Mouse (Mus musculus) liver, embryonic 15.5 days (tissue): ENCODE results near the gene Abce1. TPM values are rescaled to one million over a fixed set of nuclear protein-coding genes. Genes with fewer than 3 reads are reported as not detected.
"Not testable (repeated sequence)": the region's sequence is repeated elsewhere in the genome, so short reads cannot be mapped to it uniquely, and the experiment has no call there.

Experiments
- ATAC-seq: fragments of 200-750 bp; cut with Nextera tagmentation; 2 replicates; pipeline ENCODE4 v1.8.0; 2017; ENCODE audit warnings: moderate number of reproducible peaks, mild to moderate bottlenecking, moderate library complexity; ENCODE audit not compliant: insufficient read depth
- H3K27ac ChIP-seq: fragments of 300-500 bp; sonication (generic); replicated peaks from 2 replicates; pipeline ENCODE4 v1.5.1; 2015; ENCODE audit warnings: mild to moderate bottlenecking, inconsistent platforms
- H3K27me3 ChIP-seq: fragments of 300-500 bp; sonication (generic); 2 replicates; pipeline ENCODE4 v1.6.1; 2015; ENCODE audit warnings: mild to moderate bottlenecking, inconsistent platforms
- H3K36me3 ChIP-seq: fragments of 300-500 bp; sonication (generic); replicated peaks from 2 replicates; pipeline ENCODE4 v1.6.1; 2015; ENCODE audit warnings: moderate library complexity, mild to moderate bottlenecking, inconsistent platforms
- H3K4me1 ChIP-seq: fragments of 300-500 bp; sonication (generic); replicated peaks from 2 replicates; pipeline ENCODE4 v1.6.1; 2015; ENCODE audit warnings: inconsistent platforms
- H3K4me2 ChIP-seq: fragments of 300-500 bp; sonication (generic); 2 replicates; pipeline ENCODE4 v1.6.1; 2015; ENCODE audit warnings: moderate library complexity, mild to moderate bottlenecking, inconsistent platforms
- H3K4me3 ChIP-seq: fragments of 300-500 bp; sonication (generic); replicated peaks from 2 replicates; pipeline ENCODE4 v1.5.1; 2015; ENCODE audit warnings: mild to moderate bottlenecking, inconsistent platforms
- H3K9ac ChIP-seq: fragments of 300-500 bp; sonication (generic); 2 replicates; pipeline ENCODE4 v1.6.1; 2015; ENCODE audit warnings: moderate library complexity, mild to moderate bottlenecking, inconsistent platforms
- H3K9me3 ChIP-seq: fragments of 300-500 bp; sonication (generic); replicated peaks from 2 replicates; pipeline ENCODE4 v1.6.1; 2016; ENCODE audit warnings: inconsistent platforms
- WGBS: fragments of 180-500 bp; shearing (Covaris S2); methylation state at CpG from one replicate; pipeline ENCODE4 v1.1.7; 2015; ENCODE audit warnings: mixed read lengths; ENCODE audit not compliant: insufficient replicate concordance; 5-methylcytosine and 5-hydroxymethylcytosine counted together
- polyA plus RNA-seq: library from polyadenylated mRNA; unstranded; fragments of >200 nt; fragmentation: Nextera tagmentation; extraction: Ambion mirVana; gene quantifications from 2 replicates; pipeline ENCODE4 v1.2.1, GENCODE M21; 2015

Gene Abce1
- polyA plus RNA-seq, 1 experiment from 2014 or later = 54.7 TPM

DNA sequence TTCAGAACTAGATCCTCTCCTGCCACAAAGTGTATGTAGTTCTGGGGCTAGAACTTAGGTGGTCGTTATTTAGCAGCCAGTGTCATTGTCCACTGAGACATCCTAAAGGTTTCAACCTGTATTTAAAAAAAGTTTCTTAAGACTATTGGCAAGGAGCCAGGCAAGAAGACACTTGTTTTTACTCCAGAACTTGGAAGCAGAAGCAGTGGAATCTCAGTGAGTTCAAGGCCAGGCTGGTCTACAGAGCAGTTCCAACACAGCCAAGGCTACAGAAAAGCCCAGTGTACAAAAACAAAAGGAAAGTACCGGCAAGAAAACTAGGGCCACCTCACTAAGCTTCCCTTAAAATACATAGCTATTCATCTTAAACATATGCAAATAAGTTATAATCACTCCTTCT lies 19.0 kb downstream of the Abce1 start:
- Histone ChIP-seq H3K4me1 (no peaks in the 10 kb centered on the region), H3K9ac (no peak overlapping the region), H3K27me3 (no peaks in the 10 kb centered on the region), H3K4me3 (no peak overlapping the region), H3K9me3 (no peaks in the 10 kb centered on the region), H3K27ac (no peak overlapping the region), H3K4me2 (no peak overlapping the region), H3K36me3 (peaks cover 75% of the 10 kb centered on the region)
- no peak for ATAC-seq
- WGBS = 84% methylated on average over 2 of the region's 2 CpGs

DNA sequence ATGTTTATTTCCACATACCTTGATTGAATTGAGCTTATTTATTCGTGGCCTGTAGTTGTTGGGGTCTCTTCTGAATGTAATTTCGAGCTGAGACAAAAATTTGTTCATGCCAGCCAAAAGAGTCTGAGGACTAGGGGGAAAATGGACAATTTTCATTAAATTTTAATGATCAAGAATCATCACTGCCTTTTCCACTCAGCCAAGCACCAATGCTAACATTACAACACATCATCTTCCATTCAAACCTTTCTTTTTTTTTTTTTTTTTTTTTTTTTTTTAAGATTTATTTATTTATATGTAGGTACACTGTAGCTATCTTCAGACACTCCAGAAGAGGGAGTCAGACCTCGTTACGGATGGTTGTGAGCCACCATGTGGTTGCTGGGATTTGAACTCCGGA lies 25.6 kb downstream of the Abce1 start:
- H3K36me3 ChIP-seq = peaks cover 78% of the 10 kb centered on the region
- not testable (repeated sequence) for ATAC-seq, H3K4me2 ChIP-seq, H3K9me3 ChIP-seq, H3K9ac ChIP-seq, H3K4me3 ChIP-seq, H3K27ac ChIP-seq, H3K4me1 ChIP-seq, H3K27me3 ChIP-seq
- WGBS = 82% methylated on average over 5 of the region's 5 CpGs

DNA sequence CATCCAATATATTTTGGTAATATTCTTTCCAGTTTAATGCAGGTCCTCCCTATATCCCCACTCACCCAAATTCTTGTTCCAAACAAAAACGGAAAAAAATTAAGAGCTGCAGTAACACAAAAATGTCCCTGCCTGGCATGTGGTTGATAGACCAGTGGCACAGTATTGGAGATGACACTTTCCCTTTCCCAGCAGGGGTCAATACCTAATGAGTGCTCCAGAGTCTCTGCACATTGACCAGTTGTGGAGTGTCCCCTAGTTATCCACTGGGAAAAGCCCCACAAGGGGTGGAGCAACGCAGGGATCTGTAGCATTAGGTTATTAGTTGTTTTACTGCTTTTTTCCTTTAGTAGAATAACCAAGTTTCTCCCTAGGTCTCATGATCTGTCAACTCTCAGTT lies 30.6 kb downstream of the Abce1 start:
- Histone ChIP-seq H3K27ac (no peak overlapping the region), H3K9me3 (no peaks in the 10 kb centered on the region), H3K4me3 (peak overlapping the region; percentile 56), H3K9ac (no peak overlapping the region), H3K27me3 (no peaks in the 10 kb centered on the region), H3K4me2 (peak overlapping the region; percentile 66), H3K36me3 (peaks cover 43% of the 10 kb centered on the region), H3K4me1 (peaks cover 10% of the 10 kb centered on the region)
- peak; percentile 53 for ATAC-seq
- 25% methylated on average over 2 of the region's 2 CpGs for WGBS

DNA sequence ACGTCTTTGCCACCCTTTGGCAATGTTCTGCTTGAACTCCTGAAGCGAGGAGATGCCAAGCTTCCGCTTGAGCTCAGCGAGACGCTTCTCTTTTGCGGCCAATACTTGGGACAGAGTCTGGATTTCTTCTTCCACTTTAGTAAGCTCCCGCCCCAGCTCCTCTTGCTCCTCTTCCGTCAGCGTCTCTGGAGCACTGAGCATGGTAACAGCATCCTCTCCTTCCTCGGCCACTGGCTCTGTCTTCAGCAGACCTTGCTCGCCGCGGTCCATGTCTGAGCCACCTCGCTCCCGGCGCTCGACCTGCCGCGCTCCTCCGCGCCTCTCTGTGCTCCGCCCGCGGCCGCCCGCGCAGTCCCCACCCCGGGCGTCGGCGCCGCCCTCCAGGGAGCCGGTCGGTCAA lies 31.0 kb downstream of the Abce1 start:
- Histone ChIP-seq H3K4me2 (peak overlapping the region; percentile 66), H3K4me1 (peaks cover 10% of the 10 kb centered on the region), H3K4me3 (peak overlapping the region; percentile 56), H3K27me3 (no peaks in the 10 kb centered on the region), H3K27ac (no peak overlapping the region), H3K36me3 (peaks cover 39% of the 10 kb centered on the region), H3K9me3 (no peaks in the 10 kb centered on the region), H3K9ac (peak overlapping the region; percentile 12; the same call in 1 of the 2 replicates)
- WGBS = 5% methylated on average over 34 of the region's 34 CpGs
- ATAC-seq = peak; percentile 79

DNA sequence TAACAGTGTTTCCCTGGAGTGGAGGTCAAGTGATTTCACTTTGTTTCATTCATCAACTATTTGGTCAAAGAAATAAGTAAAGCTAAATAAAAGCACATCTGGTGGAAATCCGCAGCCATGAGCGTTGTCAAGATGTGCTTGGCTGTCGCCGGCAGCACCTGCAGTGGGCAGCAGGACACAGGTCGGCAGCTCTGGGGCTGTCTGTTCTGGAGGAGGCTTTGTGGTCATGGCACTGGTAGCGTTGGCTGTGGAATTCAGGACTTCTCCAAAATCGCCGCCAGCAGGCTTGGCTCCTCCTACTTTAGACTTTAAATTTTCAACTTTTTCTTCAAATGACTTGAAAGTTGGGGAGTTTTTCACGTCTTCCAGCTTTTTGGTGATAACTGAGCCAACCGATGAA lies 31.5 kb downstream of the Abce1 start:
- not testable (repeated sequence) for H3K27ac ChIP-seq, H3K27me3 ChIP-seq, H3K9me3 ChIP-seq, ATAC-seq
- peak overlapping the region; percentile 66 for H3K4me2 ChIP-seq
- WGBS = 30% methylated on average over 10 of the region's 10 CpGs
- peak overlapping the region; percentile 12; the same call in 1 of the 2 replicates for H3K9ac ChIP-seq
- H3K36me3 ChIP-seq = peaks cover 39% of the 10 kb centered on the region
- H3K4me3 ChIP-seq = peak overlapping the region; percentile 56
- peaks cover 10% of the 10 kb centered on the region for H3K4me1 ChIP-seq

DNA sequence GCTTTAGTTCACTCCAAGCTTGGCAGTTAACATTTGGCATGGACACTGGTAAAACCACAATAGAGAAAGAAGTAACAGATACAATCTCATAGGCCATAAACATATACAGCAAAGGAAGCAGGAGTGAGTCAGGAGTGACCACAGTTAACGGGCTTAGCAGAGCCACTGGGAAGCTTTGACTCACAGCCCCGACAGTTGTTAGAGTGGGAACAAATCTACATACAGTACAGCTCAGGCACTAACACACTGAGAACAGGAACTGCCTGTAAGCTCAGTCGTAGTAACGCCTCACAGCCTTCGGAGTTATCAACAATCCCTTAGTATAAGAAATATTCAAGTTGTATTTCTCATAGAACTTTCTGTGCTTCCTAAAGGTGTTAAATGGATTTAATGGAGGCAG lies 32.5 kb downstream of the Abce1 start:
- H3K9ac ChIP-seq = no peak overlapping the region
- H3K4me2 ChIP-seq = no peak overlapping the region
- no peaks in the 10 kb centered on the region for H3K27me3 ChIP-seq
- H3K27ac ChIP-seq = no peak overlapping the region
- peaks cover 37% of the 10 kb centered on the region for H3K36me3 ChIP-seq
- no peak overlapping the region for H3K4me3 ChIP-seq
- no peaks in the 10 kb centered on the region for H3K9me3 ChIP-seq
- no peak for ATAC-seq
- WGBS = 12% methylated on average over 5 of the region's 5 CpGs
- peaks cover 10% of the 10 kb centered on the region for H3K4me1 ChIP-seq

DNA sequence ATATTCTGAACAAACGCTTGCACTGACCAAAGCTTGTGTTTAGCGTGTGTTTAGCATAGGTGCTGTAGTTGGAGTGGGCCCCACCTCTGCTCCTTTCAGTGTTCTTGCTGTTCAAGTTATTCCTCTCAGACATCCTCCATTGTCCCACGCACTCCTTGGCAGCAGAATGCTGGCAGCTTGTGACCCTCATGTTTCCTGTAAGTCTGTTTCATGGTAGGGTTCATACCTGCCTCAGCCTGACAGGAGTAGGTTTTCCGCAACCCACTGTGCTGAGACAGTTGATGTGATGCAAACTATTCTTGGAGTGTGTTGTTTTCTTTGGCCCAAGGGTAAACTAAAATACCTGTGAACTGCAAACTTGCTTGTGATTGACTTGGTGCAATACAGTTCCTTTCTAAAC lies 35.1 kb downstream of the Abce1 start:
- H3K36me3 ChIP-seq = peaks cover 45% of the 10 kb centered on the region
- no peaks in the 10 kb centered on the region for H3K27me3 ChIP-seq
- H3K4me2 ChIP-seq = no peak overlapping the region
- no peak overlapping the region for H3K4me3 ChIP-seq
- no peak for ATAC-seq
- H3K4me1 ChIP-seq = peaks cover 10% of the 10 kb centered on the region
- WGBS = 90% methylated on average over 4 of the region's 4 CpGs
- no peak overlapping the region for H3K9ac ChIP-seq
- no peaks in the 10 kb centered on the region for H3K9me3 ChIP-seq
- H3K27ac ChIP-seq = no peak overlapping the region

DNA sequence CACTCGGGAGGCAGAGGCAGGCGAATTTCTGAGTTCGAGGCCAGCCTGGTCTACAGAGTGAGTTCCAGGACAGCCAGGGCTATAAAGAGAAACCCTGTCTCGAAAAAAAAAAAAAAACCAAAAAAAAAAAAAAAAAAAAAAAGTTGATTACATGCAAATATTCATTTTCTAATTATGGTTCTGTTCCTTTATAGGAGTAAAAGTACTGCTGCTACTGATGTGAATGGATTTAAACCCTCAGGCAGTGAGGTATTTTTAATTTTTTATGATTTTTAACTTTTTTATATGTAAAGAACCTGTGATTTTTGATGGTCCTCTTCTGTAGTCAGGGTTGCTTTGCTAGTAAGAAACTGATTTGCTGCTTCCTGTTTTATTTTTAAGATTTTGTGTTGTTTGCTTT lies 52.8 kb downstream of the Abce1 start:
- H3K9ac ChIP-seq, ATAC-seq, H3K4me3 ChIP-seq, H3K9me3 ChIP-seq, H3K4me1 ChIP-seq, H3K4me2 ChIP-seq, H3K27me3 ChIP-seq, H3K27ac ChIP-seq: not testable (repeated sequence)
- WGBS = 71% methylated on average over 4 of the region's 4 CpGs
- H3K36me3 ChIP-seq = peaks cover 82% of the 10 kb centered on the region

DNA sequence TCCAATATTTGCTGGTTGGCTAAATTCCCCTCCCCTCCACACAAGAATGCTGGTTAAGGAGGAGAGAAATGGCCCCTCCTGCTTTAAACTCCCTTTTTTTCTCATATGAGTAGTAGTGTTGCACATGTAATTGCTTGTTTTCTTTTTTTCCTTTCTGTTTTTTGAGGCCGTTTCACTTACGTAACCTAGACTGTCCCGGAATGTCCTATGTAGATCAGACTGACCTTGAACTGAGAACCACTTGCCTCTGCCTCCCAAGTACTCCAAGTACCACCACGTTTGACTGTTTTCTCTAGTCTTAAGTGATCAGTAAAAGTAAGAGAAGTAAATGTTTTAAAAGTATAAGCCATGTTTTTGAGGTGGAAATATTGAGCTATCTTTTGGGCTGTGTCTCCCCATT lies 57.8 kb downstream of the Abce1 start:
- Histone ChIP-seq H3K36me3 (peaks cover 70% of the 10 kb centered on the region), H3K9me3 (no peaks in the 10 kb centered on the region), H3K27me3 (no peaks in the 10 kb centered on the region), H3K4me3 (no peak overlapping the region), H3K4me2 (no peak overlapping the region), H3K4me1 (no peaks in the 10 kb centered on the region), H3K27ac (no peak overlapping the region), H3K9ac (no peak overlapping the region)
- WGBS = 79% methylated on average over 4 of the region's 4 CpGs
- ATAC-seq = no peak

DNA sequence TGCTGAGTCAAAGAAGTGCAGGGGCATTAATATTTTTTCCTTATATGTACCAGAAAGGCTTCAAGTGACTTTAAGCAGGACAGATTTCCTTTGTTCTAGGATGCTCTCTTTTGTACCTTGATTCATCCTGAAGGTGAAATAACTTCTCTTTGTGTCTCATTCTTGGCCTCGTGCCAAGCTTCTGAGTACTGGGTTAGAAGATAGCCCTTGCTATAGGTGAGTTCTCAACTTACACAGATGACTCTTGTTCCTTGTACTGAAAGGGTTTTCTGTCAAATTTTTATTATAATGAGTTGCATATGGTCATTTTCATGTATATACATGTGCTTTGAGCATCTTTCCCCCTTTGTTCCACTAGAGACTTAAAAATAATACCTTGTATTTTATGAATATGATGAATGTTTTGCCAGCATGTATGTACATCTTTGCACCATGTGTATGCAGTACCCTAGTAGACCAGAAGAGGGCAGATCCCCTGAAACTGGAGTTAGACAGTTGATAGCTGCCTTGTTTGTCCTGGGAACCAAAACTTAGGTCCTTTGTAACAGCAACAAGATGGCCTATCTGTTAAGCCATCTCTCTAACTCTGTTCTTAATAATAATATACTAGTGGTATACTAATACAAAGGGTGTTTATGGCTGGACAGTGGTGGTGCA lies 61.3 kb downstream of the Abce1 start:
- WGBS = 72% methylated on average over 1 of the region's 1 CpGs
- H3K27ac ChIP-seq = no peak overlapping the region
- H3K9me3 ChIP-seq = no peaks in the 10 kb centered on the region
- H3K9ac ChIP-seq = no peak overlapping the region
- H3K36me3 ChIP-seq = peaks cover 67% of the 10 kb centered on the region
- ATAC-seq = no peak
- no peaks in the 10 kb centered on the region for H3K27me3 ChIP-seq
- H3K4me3 ChIP-seq = no peak overlapping the region
- no peaks in the 10 kb centered on the region; the same call in 1 of the 2 replicates for H3K4me1 ChIP-seq
- no peak overlapping the region for H3K4me2 ChIP-seq

DNA sequence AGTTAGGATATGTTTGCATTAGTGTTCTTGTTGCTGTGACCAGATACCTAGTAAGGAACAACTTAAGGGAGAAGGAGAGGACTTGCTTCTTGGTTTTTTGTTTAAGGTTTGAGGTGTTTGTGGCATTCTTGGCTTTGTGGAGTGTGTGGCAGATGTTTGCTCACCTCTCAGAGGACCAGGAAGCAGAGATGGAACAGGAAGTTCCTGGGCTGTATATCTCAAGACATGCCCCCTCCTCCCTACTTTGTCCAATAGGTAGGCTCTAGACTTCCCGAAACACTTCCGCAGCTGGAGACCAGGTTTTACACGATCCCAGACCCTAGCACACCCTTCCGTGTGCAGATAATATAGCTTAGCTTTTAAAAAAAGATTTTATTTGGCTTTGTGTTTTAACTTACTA lies 62.0 kb downstream of the Abce1 start:
- no peak overlapping the region for H3K4me2 ChIP-seq
- WGBS = 90% methylated on average over 4 of the region's 4 CpGs
- peaks cover 64% of the 10 kb centered on the region for H3K36me3 ChIP-seq
- peaks cover under 1% of the 10 kb centered on the region; the same call in 1 of the 2 replicates for H3K4me1 ChIP-seq
- no peak overlapping the region for H3K9ac ChIP-seq
- H3K9me3 ChIP-seq = no peaks in the 10 kb centered on the region
- H3K27me3 ChIP-seq = no peaks in the 10 kb centered on the region
- H3K27ac ChIP-seq = no peak overlapping the region
- ATAC-seq = no peak
- no peak overlapping the region for H3K4me3 ChIP-seq

DNA sequence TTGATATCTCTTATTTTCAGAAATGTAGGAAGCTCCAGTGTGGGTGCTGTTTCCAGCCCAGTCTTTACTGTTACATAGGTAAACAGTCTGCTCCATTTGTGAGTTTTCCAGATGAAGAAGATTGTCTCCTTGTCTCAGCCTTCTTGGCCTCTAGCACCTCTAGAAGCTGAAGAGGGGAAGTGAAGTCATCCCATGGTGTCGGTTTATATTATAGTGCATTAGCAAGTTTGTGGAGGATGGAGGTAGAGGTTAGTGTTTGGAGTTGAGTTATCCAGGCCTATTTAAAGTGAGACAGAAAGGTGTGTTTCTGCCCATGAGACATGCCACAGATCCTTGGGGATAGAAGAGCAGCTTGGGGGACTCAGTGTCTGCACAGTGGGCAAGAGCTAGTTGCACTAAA lies 70.4 kb downstream of the Abce1 start:
- 0% methylated on average over 1 of the region's 1 CpGs for WGBS
- Histone ChIP-seq H3K4me1 (peaks cover 35% of the 10 kb centered on the region), H3K9ac (peak overlapping the region; percentile 94), H3K4me2 (peak overlapping the region; percentile 76), H3K4me3 (peak overlapping the region; percentile 94), H3K9me3 (no peaks in the 10 kb centered on the region), H3K27me3 (no peaks in the 10 kb centered on the region), H3K36me3 (peaks cover 24% of the 10 kb centered on the region), H3K27ac (no peak overlapping the region; the same call in 1 of the 2 replicates)
- ATAC-seq = no peak
